Mouse (Mus musculus) ES-E14 (cell line): Measurements from ENCODE around the gene Irak2. TPM values are rescaled to one million over a fixed set of nuclear protein-coding genes. Genes with fewer than 3 reads are reported as not detected.

ENCODE experiments used
- DNase-seq: peaks from one replicate; pipeline ENCODE4 v3.0.0-alpha.2; 2013; ENCODE audit warnings: low read depth, low spot score
- H3K27ac ChIP-seq: 2 replicates; pipeline ENCODE4 v1.5.1; 2012; ENCODE audit warnings: low read depth, mild to moderate bottlenecking, low read length, moderate library complexity, mixed read lengths; ENCODE audit not compliant: poor library complexity, insufficient read depth, severe bottlenecking
- H3K36me3 ChIP-seq: 2 replicates; pipeline ENCODE4 v1.6.1; 2012; ENCODE audit warnings: mild to moderate bottlenecking, low read length, moderate library complexity, mixed read lengths; ENCODE audit not compliant: control insufficient read depth, poor library complexity, insufficient read depth, severe bottlenecking
- H3K4me1 ChIP-seq, 2 experiments: fragments of 150-350 bp in 1 of 2; sonication (generic) in 1 of 2; 2 replicates each; pipeline ENCODE4 v1.6.1; 2012; ENCODE audit warnings: low read length in 2 of 2, mild to moderate bottlenecking in 1 of 2, mixed read lengths in 1 of 2; ENCODE audit not compliant: control insufficient read depth in 2 of 2, insufficient read depth in 2 of 2, poor library complexity in 1 of 2
- H3K4me3 ChIP-seq, 2 experiments: fragments of 150-350 bp in 1 of 2; sonication (generic) in 1 of 2; 2 replicates each; pipeline ENCODE4 v1.5.1; 2012; ENCODE audit warnings: low read length in 2 of 2, low read depth in 1 of 2, mild to moderate bottlenecking in 1 of 2, mixed read lengths in 1 of 2; ENCODE audit not compliant: insufficient read depth in 1 of 2, poor library complexity in 1 of 2, severe bottlenecking in 1 of 2
- H3K9ac ChIP-seq: 2 replicates; pipeline ENCODE4 v1.6.1; 2012; ENCODE audit warnings: low read depth, mild to moderate bottlenecking, low read length, mixed read lengths; ENCODE audit not compliant: poor library complexity, insufficient read depth, severe bottlenecking
- H3K9me3 ChIP-seq: fragments of 150-350 bp; sonication (generic); 2 replicates; pipeline ENCODE4 v1.6.1; 2012; ENCODE audit warnings: low read depth, mild to moderate bottlenecking, low read length; ENCODE audit not compliant: control insufficient read depth, insufficient read depth
- CHD2 ChIP-seq: IDR thresholded peaks from 2 replicates; pipeline ENCODE4 v1.6.1; 2014; ENCODE audit warnings: mild to moderate bottlenecking, low read depth, low read length, inconsistent platforms
- HCFC1 ChIP-seq: IDR thresholded peaks from 2 replicates; pipeline ENCODE4 v1.6.1; 2012; ENCODE audit warnings: low read length, inconsistent platforms, borderline replicate concordance; ENCODE audit not compliant: insufficient read depth
- MAFK ChIP-seq: IDR thresholded peaks from 2 replicates; pipeline ENCODE4 v1.6.1; 2014; ENCODE audit warnings: mild to moderate bottlenecking, low read depth, low read length, inconsistent platforms; ENCODE audit not compliant: insufficient read depth
- ZC3H11A ChIP-seq: IDR thresholded peaks from 2 replicates; pipeline ENCODE4 v1.6.1; 2012; ENCODE audit warnings: low read depth, mild to moderate bottlenecking, inconsistent platforms, low read length, borderline replicate concordance
- ZNF384 ChIP-seq: IDR thresholded peaks from 2 replicates; pipeline ENCODE4 v1.6.1; 2012; ENCODE audit warnings: low read depth, low read length, inconsistent platforms
- in situ Hi-C, 2 experiments: fragments of 600-800 bp; cut with MboI; formaldehyde crosslinking; loops; one replicate each; pipeline ENCODE4 v1.15.1; 2025; ENCODE audit warnings: low sequenced_read_pairs in 2 of 2, inconsistent platforms in 1 of 2; ENCODE audit not compliant: unreplicated experiment in 2 of 2
- total RNA-seq: library from RNA; depleted of rRNA; stranded (reverse); fragments of 300-350 nt; gene quantifications from 2 replicates; pipeline ENCODE4 v1.2.3, GENCODE M21; 2012

Gene Irak2
- total RNA-seq, 1 experiment: 22.0 TPM

DNA sequence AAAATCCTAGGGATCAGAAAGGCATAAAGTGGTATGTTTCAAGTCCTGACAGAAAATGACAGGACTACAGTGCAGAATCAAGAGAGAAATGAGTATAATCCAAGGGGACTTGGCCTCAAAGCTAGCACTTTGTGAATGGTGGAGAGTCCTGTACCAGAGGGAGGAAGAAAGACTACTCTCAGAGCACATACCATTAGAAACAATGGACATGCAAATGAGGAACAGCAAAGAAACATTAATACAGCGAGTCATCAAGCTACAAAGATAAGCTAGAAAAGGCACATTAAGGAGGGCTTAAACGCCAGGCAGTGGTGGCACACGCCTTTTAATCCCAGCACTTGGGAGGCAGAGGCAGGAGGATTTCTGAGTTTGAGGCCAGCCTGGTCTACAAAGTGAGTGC is 93.0 kb downstream of the Irak2 start:
- no peaks in the 10 kb centered on the region for H3K4me1 ChIP-seq
- no peak overlapping the region for H3K9ac ChIP-seq
- in situ Hi-C loops: no loop called here
- H3K36me3 ChIP-seq: peaks cover 46% of the 10 kb centered on the region
- TF ChIP-seq HCFC1 (no peak), ZC3H11A (no peak), CHD2 (no peak), ZNF384 (no peak), MAFK (no peak)
- no peak overlapping the region for H3K4me3 ChIP-seq
- H3K27ac ChIP-seq: no peak overlapping the region
- DNase-seq: no peak
- no peaks in the 10 kb centered on the region for H3K9me3 ChIP-seq

DNA sequence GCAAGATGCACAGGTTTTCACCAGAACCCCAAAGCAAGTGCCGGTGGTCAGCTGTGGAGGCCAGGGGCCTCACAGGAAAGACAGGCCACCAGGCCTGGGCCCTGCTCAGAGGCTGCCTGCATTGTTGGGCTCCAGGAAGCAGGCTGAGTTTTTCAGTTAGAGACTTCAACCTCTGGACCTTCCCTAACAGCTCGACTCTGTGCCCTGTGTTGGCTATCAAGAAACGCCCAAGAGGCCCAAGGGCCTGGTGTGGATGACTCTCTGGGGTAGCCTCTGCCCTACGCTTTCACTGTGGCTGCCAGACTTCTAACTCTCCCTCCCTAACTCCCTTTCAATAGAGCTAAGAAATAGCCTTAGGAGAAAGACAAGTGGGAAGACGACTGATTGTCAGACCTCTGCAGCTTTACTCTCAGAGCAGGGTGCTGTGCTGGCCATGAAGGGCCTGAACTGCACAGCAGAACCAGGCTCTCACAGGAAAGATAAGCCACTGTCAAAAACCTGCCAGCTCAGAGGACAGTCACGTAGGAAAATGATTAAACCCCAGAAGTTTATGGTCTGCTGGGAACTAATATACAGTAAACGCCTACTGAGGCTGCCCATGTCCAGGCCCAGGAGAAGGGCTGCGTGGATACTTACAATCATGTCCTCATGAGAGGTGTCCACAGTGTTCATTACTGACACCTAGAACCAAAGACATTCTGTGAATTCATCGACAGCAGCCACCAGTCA is 99.2 kb downstream of the Irak2 start:
- DNase-seq: no peak
- peaks cover 19% of the 10 kb centered on the region for H3K36me3 ChIP-seq
- TF ChIP-seq HCFC1: no peak
- no peak for TF ChIP-seq MAFK
- TF ChIP-seq CHD2: no peak
- TF ChIP-seq ZC3H11A: no peak
- TF ChIP-seq ZNF384: no peak
- no peak overlapping the region for H3K9ac ChIP-seq
- H3K4me3 ChIP-seq: no peak overlapping the region
- in situ Hi-C loops: no loop called here
- H3K9me3 ChIP-seq: no peaks in the 10 kb centered on the region
- H3K27ac ChIP-seq: no peak overlapping the region
- H3K4me1 ChIP-seq: peaks cover 0 to 3% of the 10 kb centered on the region in 2 experiments; a peak in 1 of 4 replicates

DNA sequence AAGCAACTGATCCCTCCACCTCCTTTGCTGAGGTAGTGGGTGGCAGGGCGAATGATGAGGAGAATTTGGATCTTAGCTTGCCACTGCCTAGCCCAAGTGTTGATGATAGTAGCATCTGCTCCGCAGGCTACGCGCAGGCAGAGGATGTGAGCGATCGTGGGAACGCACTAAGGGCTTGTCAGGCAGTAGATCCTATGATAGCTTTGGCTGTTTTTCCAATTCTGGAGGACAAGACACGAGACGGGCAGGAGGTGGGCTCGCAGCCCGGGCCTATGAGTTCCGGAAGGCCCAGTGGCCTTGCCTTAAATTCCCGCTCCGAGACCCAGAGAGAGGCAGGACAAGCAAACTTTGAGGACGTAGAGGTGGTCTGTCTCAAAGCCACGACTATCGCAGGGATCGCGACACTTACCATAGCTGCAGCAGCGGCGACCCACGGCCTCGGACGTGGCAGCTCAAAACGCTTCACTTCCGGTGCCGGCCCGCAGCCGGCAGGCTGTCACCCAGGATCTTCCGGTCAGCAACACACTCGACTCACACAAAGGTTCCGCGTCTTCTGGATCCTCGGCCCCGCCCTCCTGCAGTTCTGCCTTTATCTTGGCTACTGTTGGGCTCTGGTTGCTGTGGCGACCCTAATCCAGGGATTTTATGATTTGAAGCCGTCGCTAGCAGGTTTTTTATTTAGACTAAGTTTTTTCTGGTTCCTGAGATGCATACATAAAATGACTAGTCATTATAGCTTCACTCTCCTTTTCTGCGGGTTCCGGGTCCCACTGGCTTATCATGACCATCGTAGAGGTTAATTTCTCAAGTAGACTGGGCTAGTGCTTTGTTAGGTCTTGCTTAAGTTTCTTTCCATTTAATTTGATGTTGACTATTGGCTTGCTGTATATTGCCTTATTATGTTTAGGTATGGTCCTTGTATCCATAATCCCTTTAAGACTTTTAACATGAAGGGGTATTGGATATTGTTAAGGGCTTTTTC is 102.3 kb downstream of the Irak2 start, which contains the start of gene Sec13:
TSS of gene Sec13 (minus strand) at position 508 of the 982 bp plus-strand sequence.
- peak; percentile 12; the same call in 1 of the 2 replicates for TF ChIP-seq CHD2
- no peak for TF ChIP-seq ZNF384
- TF ChIP-seq HCFC1: peak; percentile 88
- no peak for TF ChIP-seq MAFK
- no peak; the same call in 1 of the 2 replicates for TF ChIP-seq ZC3H11A

DNA sequence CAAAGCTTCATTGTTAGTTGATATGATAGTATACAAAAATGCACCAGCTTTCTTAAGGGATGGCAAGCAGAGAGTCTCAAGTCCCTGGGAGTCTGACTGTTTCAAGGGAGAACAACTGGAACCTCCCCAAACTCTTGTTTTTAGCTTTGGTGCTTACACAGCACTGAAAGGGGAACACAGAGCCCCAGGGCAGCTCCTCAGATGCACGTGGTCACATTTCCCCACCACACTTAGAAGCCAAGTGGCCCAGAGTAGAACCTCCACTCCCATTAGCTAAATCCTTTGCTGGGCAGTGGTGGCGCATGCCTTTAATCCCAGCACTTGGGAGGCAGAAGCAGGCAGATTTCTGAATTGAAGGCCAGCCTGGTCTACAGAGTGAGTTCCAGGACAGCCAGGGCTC is 103.2 kb downstream of the Irak2 start:
- Histone ChIP-seq H3K4me3 (no peak overlapping the region), H3K36me3 (peaks cover 2% of the 10 kb centered on the region), H3K9me3 (no peaks in the 10 kb centered on the region), H3K27ac (no peak overlapping the region), H3K4me1 (peaks cover 0 to 3% of the 10 kb centered on the region in 2 experiments; a peak in 1 of 4 replicates), H3K9ac (no peak overlapping the region)
- no peak for TF ChIP-seq ZC3H11A
- no peak for TF ChIP-seq MAFK
- no peak for DNase-seq
- in situ Hi-C loops: no loop called here

More for the DNA sequence above, 102.3 kb downstream of the Irak2 start, which contains the start of gene Sec13:
- peak within 1 kb of the TSS; percentile 96 for H3K9ac ChIP-seq
- H3K36me3 ChIP-seq: peaks cover 9% of the 10 kb centered on the region
- H3K4me3 ChIP-seq: peak within 1 kb of the TSS; percentile 93 to 95
- in situ Hi-C loops: no loop called here
- 0 out of 2 replicates have a peak within 1 kb of the TSS, but pooled peaks have one; percentile 16 for H3K27ac ChIP-seq
- peak; percentile 83 for DNase-seq
- H3K9me3 ChIP-seq: no peaks in the 10 kb centered on the region
- peaks cover 0 to 3% of the 10 kb centered on the region in 2 experiments; a peak in 1 of 4 replicates for H3K4me1 ChIP-seq
